Mouse (Mus musculus) cerebellum, postnatal 10 days (tissue): ENCODE measurements around the gene Hivep3.

Experiments
- DNase-seq, 2 experiments: peaks; one replicate each; pipeline ENCODE4 v3.0.0; 2021; ENCODE audit warnings: mixed read lengths in 2 of 2

Hivep3 gene

DNA sequence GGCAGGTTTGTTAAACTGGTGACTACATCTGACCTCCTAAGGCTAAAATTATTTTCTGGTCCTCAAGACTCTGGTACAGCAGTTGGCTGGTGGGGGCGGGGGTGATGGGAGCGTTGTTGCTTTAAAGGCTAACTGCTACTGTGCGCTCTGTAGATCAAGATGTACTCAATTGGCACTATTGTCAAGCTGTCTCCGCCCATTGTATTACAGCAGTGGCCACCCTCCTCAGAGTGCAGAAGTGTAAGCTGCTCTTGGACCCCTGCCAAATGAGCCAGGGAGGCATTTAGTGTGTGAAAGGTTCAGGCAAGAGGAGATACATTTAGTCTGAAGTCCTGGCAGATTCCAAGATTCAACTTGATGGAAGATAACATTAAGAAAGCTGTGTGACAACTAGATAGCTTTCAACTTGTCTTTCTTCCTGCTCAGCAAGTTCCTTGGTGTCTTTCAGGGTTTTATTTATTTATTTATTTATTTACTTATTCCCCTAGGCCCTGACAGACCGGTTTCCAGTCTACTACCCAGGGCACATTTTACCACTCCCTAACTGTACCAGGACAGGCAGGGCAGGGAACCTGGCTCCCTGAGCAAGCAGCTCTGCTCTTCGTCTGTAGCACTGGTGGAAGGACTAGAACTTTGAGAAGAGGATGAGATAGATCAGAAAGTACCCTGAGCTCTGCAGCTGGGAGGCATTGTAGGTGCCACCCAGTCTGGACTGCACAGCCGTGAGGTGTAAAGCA, 83.2 kb downstream of the Hivep3 start:
- peak; percentile 79 to 84 for DNase-seq

GRCm38 (mm10) chr4:119825956-119826355, 92.4 kb downstream of the Hivep3 start:
- DNase-seq: no peak

DNA sequence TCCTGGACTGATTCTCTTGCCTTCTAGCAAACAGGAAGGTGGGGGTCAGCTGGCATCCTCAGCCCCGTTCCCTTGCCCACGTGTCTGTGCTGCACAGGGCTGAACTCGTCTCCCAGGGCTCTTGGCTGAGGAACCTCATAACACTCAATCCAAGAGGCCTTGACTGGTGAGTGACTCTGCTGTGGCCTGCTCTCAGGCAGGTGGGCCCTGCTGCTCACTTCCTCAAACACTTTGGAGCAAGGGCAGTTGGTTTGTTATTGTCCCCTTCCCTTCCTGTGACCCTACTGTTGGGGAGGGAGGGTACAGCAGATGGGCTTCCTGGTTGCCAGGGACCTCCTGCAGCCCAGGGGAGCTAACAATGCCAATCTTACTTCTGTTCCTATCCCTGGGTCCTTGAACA, 94.8 kb downstream of the Hivep3 start:
- peak; percentile 87 to 92 for DNase-seq

DNA sequence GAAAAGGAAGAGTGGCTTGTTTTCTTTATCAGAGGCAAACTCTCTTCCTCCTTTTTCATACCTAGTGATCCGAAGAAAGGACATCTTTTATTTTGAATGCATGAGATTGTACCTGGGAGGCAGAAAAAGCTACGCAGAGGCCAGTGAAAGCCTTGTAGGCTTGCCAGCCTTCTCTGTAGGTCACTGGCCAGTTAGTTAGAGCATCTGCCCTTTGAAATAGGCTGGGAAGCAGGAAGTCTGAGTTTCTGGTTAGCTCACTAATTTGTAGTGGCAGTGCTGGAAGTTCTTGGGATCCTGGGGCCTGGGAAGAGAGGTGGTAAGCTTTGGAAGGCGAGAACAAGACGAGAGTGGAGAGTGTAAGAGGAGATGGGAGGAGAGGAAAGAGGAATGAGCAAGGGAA, 95.4 kb downstream of the Hivep3 start:
- peak; percentile 66 to 71 for DNase-seq

- no peak for DNase-seq
These were observed 99.7 kb downstream of the Hivep3 start for GRCm38 (mm10) chr4:119833333-119833732.

GRCm38 (mm10) chr4:119833884-119834283, 100.3 kb downstream of the Hivep3 start:
- DNase-seq: no peak

DNA sequence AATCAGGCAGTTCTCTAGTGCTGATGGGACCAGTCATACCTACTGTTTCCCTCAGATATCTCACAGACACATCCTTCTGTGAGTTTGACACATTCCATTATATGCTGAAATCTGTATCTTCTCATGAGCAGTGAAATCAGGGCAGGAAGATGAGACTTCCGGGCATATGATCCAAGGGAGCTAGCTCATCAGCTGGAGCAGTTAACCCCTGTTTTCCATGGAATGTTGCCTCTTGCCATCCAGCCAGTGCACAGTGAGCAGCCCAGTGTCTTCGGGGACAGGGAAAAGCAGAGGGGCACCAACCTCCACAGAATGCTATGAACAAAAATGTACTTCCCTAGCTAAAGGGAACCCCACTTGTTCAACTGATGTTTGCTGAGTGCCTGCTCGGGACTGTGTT, 102.6 kb downstream of the Hivep3 start:
- no peak for DNase-seq

DNA sequence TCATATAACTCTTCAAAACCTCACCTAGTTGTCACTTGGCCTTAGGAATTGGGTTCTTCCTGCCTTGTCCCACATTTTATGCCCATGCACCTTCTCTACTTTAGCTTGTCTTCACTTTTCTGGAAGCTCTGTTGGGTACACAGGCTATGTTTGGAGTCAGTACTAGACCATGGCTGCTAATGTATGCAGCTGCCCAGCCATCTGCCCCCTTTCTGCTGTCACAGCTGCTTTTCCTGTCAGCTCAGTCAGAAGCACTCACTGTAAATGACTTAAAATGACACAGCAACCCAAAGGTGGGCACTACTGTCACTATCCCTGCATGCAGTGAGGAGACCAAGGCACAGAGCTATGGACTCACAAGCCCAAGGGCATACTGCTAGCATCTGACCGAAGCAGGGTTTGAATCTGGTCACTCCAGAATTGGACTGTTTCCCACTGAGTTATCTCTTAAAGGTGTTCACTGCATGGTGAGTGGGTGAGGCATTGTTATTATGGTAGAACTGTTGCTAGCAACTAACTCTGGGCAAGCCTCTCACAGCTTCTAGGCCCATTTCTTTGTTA, 104.0 kb downstream of the Hivep3 start:
- DNase-seq: no peak

DNA sequence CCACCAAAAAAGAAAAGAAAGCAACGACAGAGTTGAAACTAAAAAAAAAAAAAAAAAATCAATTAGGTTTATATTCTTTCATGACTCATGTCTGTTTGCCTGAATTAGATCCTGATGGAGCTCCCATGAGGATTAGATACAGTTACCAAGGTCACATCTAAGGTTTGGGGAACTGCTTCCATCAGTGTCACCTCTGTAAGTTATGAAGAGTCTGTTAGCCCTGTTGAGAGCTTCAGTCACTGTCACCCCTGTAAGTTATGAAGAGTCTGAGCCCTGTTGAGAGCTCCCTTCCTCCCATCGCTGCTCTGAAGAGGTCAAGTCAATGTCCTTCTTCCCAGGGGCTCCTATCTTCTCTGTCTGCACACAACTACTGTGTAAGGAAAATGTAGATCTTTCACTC, 104.7 kb downstream of the Hivep3 start:
- DNase-seq: no peak

- no peak for DNase-seq
These were observed 109.7 kb downstream of the Hivep3 start for GRCm38 (mm10) chr4:119843294-119843693.

- no peak for DNase-seq
These were observed 110.7 kb downstream of the Hivep3 start for GRCm38 (mm10) chr4:119844267-119844666.

- peak in 1 of 2 experiments; percentile 61 for DNase-seq
These were observed 112.1 kb downstream of the Hivep3 start for GRCm38 (mm10) chr4:119845596-119846161.

- peak; percentile 48 to 59 for DNase-seq
These were observed 118.9 kb downstream of the Hivep3 start for GRCm38 (mm10) chr4:119852483-119852882.

- no peak for DNase-seq
These were observed 120.9 kb downstream of the Hivep3 start for GRCm38 (mm10) chr4:119854307-119855144.

DNA sequence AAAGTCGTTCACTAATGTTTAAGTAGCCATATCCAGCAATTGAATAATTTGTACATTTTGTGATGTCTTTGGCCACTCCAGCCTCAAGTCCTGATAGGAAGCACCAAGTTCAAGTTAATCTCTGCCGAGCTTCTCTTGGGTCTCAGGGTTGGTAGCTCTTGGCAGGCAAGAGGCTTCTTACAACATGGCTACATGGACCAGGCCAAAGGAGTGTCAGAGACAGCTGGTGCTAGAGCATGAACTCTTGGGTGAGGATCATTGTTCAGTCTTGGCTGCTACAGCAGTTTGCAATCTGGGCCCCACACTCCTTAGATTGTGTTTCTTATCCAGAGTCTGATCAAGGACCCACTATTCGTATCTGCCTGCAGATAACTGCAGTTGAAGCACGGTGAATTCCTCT, 125.9 kb downstream of the Hivep3 start:
- DNase-seq: peak; percentile 75 to 82

GRCm38 (mm10) chr4:119861001-119861400, 127.4 kb downstream of the Hivep3 start:
- DNase-seq: peak; percentile 74 to 81

GRCm38 (mm10) chr4:119865827-119866455, 132.4 kb downstream of the Hivep3 start:
- DNase-seq: no peak

- peak; percentile 88 to 91 for DNase-seq
These were observed 133.5 kb downstream of the Hivep3 start for GRCm38 (mm10) chr4:119867132-119867531.

- peak; percentile 84 to 89 for DNase-seq
These were observed 136.8 kb downstream of the Hivep3 start for GRCm38 (mm10) chr4:119870411-119870810.

GRCm38 (mm10) chr4:119871441-119871840, 137.9 kb downstream of the Hivep3 start:
- peak; percentile 94 to 97 for DNase-seq

- peak; percentile 82 to 89 for DNase-seq
These were observed 138.4 kb downstream of the Hivep3 start for GRCm38 (mm10) chr4:119871861-119872582.

- no peak for DNase-seq
These were observed 140.4 kb downstream of the Hivep3 start for GRCm38 (mm10) chr4:119873935-119874334.
